Mouse (Mus musculus) small intestine, adult 2 months (tissue): ENCODE measurements around the gene Slc9a9.

ENCODE experiments used
- CTCF ChIP-seq: fragments of 200-500 bp; IDR thresholded peaks from 2 replicates; pipeline ENCODE4 v1.5.1; 2012; ENCODE audit warnings: low read depth, mild to moderate bottlenecking, control low read depth, inconsistent platforms, low read length, moderate library complexity, mixed read lengths; ENCODE audit not compliant: insufficient replicate concordance, insufficient read length; ENCODE audit errors: extremely low read depth
- POLR2A ChIP-seq: fragments of 200-500 bp; IDR thresholded peaks from 2 replicates; pipeline ENCODE4 v1.6.1; 2012; ENCODE audit warnings: low read depth, mild to moderate bottlenecking, control low read depth, inconsistent platforms, low read length, moderate library complexity

GRCm38 (mm10) chr9:95105768-95106167 lies 436.1 kb downstream of the Slc9a9 start:
- TF ChIP-seq CTCF (no peak), POLR2A (no peak)
